Mouse (Mus musculus) heart, postnatal 14 days (tissue): ENCODE data around the gene Ets1. TPM values are rescaled to one million over a fixed set of nuclear protein-coding genes. Genes with fewer than 3 reads are reported as not detected.
A peak's percentile ranks its signal among the peaks of the same experiment; 100 is the strongest.

Source experiments
- DNase-seq, 2 experiments: peaks; one replicate each; pipeline ENCODE4 v3.0.0; 2021 to 2022
- intact Hi-C: fragments of 180-260 bp; cut with DNase I; formaldehyde crosslinking; loops from one replicate; pipeline ENCODE4 v1.15.1; 2025
- total RNA-seq, 2 experiments: library from RNA; stranded (reverse); gene quantifications; 2 replicates each; pipeline ENCODE4 v1.2.3; 2021

The Ets1 gene
- total RNA-seq, 2 experiments from 2014 or later: 88.9 to 111 TPM

DNA sequence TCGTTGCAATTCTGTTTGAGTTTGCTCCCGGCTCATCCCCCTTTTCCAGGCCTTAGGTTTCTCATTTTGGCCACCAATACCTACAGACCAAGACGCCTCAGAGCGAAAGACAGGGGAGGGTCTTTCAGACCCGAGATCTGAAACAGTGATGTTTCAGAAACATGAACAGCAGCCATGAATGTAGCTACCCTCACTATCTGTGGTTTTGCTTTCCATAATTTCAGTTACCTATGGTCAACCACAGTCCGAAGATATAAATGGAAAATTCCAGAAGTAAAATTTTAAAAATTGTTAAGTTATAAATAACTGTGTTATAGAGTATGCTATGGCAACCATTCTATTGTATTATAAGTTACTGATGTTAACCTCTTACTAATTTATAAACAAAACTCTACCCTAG, 20.6 kb upstream of the Ets1 start:
- DNase-seq: no peak
- intact Hi-C loops: no loop called here

DNA sequence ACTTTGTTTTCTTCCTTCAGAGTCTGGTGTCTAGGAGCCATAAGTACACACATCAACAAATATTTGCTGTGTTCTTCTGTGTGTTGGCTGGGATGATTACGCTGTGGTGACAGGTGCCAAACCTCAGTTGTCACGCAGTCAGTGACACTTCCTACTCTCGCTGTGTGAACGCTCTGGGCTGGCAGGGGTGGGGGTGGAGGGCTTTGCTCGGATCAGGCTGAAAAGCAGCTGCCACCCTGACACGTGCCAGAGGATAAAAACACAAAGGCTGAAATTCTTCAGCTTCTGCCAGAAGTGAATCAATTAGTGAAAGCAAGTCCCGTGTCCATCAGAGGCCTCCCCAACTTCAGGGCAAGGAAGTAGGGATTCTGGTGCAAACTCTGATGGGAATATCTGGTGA, 20.0 kb upstream of the Ets1 start:
- DNase-seq: no peak
- intact Hi-C loops: no loop called here

DNA sequence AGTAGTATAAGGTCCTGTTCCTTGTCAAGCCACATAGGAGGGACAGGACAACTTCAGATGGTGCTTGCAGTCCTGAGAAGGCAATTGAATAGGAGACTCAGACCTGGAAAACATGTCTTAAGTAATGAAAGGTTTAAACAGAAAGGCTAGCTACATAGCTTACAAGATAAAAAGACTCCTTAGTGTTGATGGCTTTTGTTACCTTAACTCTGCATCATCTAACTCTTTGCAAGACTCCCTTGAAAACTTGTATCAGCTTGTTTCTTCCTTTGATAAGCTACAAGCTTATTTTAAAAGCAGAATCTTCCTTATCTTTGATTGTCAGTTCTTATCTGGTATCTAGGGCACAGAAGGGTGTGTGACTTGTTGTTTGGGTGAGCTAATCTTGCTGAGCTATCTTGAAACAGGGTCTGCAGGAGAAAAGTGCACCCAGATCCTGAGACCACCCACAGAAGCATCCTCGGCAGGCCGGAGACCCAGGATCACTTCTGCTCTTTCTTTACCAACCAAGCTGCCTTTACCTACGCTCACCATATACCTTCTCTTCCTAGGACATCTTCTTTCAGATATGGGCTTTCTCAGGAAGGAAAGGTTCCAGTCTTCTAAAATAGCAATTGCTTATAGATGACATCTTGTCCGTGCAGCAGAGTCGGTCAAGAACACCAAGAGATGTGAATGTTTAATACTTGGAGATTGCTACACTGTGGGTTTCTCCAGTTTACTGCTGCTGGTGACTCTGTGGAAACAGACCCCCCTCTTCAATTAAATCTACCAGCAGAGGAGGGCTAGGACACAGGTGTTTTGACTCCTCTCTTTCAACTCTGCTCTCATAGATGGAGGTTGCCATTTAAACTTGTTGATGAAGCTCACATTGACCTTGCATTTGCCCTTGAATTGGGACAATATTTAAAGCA, 19.2 kb upstream of the Ets1 start:
- intact Hi-C loops: no loop called here
- DNase-seq: no peak

DNA sequence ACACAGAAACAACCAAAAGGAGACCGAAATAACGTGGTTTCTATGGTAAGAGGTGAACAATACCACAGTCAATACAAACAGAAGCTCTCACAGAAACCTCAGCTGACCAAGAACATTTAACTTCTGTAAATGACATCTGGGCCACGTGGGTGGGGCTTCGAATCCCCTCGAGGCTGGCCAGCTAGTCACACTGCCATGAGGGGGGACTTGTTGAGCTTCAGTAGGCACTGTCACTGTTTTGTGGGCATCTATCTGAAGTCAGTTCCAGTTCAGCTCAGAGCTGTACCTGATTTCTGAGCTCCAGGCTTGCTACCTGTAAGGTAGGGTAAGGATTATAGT, 18.6 kb upstream of the Ets1 start:
- no peak for DNase-seq
- intact Hi-C loops: no loop called here

DNA sequence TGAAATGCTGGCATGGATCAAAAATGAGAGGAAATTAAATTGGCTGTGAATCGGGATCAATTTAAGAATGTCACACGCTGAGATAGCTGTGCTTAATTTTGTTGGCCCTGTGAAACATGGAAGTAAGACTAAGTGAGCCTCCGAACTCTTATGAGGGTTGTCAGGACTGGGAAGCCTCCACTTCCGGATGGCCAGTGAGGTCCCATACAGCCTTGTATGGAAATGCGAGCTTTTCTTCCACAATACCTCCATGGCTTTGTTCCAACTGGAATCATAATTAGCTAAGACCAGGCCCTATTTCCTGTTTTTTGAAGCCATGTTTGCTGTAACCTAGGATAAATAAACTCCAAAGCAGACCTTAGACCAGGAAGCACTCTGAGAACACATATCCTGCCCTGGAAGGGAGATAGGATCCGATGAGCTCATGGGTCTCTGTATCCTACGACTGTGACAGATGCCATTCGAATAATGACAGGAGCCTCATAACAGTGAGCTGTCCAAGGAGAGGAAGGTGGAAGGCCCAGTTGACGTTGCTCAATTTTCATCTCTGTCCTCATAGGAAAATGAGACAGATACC, 17.4 kb upstream of the Ets1 start:
- intact Hi-C loops: no loop called here
- no peak for DNase-seq

DNA sequence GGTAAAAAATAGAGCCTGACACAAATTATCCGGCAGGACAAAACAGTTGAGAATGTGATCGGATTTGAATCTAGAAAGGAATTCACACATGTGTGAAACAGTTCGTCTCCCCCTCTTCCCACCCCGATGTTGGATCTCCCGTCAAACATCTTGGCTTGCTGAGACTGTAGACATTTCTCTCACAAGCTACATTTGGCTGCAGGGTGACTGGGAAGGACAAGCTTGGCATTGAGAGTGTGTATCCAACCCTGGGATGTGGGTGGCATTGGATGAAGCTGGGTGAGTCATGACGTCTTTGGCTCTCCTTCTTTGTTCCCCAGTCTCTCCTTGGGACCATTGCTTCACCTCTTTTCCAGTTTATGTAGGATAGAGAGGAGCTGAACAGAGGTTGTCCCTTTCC, 16.4 kb upstream of the Ets1 start:
- DNase-seq: no peak
- intact Hi-C loops: no loop called here

DNA sequence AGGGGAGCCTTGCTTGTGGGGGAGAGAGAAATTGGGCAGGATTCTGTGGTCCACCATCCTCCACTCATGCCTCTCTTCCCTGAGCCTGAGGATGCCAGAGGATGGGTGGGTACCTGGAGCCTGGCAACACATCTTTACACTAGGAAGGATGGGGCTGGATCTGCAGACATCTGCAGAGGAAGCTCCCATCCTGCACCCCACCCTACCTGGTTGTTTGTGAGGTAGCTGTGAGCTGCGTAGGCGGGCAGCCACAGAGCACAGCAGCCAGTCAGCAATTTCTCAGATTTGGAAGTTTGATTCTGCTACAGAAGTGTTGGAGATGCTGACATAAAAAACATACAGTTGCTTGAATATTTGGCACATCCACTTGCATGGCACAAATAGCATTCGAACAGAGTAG, 15.6 kb upstream of the Ets1 start:
- no peak for DNase-seq
- intact Hi-C loops: no loop called here

DNA sequence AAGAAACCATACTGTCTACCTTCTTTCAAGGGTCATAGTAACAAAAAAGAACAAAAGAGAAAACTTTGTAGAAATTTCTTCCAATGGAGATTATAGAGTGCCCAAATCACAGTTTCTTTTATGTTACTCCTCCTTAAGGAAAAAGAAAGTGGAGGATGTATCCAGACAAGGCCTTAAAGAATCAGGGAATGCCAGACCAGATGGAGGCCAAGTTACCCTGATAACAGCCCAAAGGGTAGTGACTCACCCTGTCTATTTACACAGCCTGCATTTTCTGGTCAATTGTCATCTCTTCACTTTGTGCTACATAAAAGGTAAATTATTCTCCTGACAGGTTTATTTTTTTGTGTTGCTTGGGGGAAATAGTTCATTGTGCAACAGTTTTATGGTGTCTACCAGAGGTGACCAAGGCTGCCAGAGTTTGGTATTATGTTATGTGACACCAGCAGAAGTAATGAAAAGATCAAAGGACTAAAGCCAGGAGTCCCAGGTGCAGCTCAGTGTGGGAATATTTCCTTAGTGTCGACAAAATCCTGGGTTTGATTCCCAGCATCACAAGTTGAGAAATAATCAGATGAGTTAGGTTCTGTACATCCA, 6.5 kb upstream of the Ets1 start:
- intact Hi-C loops: no loop called here
- no peak for DNase-seq

DNA sequence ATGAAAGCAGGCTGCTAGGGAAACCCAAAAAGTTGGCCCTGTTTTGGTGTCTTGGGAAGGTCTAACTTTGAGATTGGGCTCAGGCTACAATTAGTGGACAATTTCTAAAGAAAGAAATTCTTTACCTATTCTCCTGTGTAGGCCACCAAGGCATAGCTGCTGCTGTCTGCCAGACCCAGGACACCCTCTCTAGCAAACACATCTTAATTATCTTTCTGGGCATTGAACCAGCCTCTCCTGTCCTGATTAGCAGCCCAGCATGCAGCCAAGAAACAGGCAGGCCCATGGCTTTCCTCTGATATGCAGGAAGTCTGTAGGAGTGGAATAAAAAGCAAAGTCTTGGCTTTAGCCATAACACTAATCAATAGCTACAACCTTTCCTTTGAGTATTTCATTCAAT, 4.7 kb upstream of the Ets1 start:
- DNase-seq: no peak
- intact Hi-C loops: no loop called here

DNA sequence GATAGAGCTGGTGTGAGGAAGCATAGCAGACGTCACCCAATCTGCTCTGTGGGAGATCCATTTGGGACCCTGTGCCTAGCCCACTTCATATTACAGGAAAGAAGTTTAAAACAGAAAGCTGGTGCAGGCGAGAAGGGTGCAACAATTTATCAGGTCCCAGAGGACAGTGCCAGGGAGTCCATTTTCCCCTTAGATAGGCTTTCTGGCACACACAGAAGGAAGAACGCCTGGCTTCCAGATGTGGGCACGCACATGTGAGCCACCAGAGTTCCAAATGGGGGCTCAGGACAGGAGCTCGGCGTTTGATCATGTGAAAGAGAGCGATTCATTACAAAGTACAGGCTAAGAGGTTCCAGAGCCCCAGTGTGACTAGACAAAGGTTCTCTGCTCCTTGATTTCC, 3.8 kb upstream of the Ets1 start:
- no peak for DNase-seq
- intact Hi-C loops: no loop called here

DNA sequence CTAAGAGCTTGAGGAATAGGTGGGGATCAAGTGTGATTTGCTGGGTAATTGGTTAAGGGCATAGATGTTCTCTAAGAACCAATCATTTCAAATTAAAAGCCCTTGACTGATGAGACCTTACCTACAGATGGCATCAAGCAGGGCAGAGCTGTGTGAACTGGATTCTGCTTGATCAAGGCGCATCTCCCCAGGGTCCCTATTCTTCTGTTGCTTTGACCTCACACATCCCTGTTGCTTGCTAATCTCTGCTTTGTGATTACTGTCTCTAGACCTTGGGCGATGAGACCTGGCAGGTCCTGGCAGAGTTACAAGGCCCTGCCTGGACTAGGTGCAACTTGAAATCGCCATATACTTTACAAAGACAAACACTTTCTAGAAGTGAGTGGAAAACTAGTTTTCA, 9.0 kb downstream of the Ets1 start:
- intact Hi-C loops: no loop called here
- DNase-seq: no peak

DNA sequence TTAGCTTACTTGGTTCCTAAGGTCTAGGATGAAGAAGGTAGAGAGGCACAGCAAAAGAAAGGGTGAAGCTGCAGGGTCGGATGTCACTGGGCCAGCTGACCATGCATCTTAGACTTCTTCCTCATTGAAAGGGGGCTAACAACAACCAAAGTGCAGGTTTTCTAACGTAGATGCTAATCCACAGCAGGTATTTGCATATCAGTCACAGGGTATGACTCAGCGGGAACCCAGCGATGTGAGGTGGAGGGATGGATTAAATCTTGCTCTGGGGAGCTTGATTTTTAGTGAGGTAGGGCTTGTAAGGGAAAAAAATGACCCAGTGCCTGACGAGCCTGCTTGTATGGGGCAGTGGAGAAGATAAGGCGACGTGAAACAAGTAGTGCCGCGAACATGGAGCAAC, 9.5 kb downstream of the Ets1 start:
- no peak for DNase-seq
- intact Hi-C loops: no loop called here

DNA sequence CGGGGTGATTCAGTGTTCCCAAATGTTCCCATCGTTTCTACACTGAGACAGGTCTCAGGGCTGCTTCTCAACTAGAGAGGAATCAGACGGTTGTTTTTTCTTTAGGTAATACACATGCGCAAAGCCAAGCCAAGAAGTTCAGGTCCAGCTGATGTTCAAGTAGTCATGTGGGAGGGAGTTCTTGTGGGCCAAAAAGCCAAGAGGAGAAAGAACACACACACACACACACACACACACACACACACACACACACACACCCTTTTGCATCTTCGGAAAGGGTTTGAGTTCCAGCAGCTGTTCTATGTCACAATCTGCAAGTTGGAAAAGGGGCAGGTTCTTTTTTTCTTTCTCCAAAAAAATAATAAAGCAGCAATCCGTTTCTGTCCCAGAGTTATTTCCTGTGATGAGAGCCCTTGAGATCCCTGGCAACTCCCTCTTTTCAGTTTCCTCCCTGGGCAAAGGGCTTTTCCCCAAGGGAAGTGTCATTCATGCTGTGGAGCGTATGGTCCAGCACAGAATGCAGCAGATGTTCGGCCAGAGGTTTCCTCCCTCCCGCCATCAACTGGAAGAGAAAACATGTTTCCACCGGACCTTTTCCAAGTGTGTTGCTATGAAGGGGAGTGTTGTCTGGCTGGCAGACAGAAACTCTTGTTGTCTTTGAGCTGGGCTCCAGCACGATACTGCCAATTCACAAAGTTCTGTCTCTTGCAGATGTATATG, 10.7 kb downstream of the Ets1 start:
- DNase-seq: peak; percentile 60 to 71
- intact Hi-C loops: loop anchor here (2.0 kb wide), 1 partner anchor 50 kb away; no protein-coding TSS in a partner anchor

DNA sequence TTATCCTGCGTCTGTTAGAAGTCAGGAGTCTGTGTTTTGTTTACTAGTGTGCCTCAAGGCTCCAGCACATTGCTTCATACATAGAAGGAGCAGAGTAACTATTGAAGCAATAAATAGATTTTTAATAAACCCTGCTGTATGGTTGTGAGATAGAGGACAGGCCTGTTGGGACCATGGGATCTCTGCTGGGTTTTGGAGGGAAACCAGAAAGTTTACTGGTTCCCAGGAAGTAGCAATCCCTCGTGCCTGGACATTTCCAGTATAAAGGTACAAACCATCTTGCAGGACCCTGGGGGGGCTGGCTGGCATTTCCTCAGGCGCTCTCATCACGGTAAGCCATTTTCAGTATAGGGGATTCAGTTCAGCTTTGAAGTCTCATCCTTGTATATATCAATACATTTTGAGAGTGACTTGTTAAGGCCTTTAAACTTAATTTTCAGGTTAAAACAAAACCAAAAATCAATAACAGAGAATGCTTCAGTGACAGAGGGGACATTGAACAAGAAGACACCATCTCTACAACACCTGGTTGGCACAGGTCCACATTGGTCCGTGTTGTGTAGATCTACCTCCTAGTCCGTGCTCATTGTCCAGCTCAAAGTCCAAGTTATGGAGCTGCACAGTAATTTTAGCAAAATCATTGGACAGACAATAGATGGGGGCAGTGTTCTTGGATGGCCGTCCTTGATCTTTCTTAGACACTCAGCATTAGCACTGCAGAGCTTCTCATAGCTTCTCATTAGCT, 11.7 kb downstream of the Ets1 start:
- intact Hi-C loops: loop anchor here (2.0 kb wide), 1 partner anchor 49 kb away; no protein-coding TSS in a partner anchor
- no peak for DNase-seq

DNA sequence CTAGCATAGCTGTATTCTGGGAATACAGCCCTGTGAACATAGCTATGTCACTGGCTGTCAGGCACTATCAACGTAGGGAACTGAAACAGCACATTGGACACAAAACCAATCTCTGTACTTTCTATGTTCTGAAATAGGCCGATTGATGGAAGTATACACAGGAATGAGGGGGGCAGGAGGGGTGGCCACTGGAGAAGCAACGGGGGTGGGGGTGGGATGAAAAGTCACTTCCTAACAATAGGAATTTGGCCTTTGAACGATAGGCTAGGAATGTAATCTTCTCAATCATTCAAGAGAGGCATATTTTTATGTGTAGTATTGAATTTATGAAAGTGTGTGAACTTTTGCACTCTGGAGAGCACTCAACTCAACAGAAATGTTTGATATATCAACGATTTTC, 12.3 kb downstream of the Ets1 start:
- intact Hi-C loops: no loop called here
- no peak for DNase-seq

DNA sequence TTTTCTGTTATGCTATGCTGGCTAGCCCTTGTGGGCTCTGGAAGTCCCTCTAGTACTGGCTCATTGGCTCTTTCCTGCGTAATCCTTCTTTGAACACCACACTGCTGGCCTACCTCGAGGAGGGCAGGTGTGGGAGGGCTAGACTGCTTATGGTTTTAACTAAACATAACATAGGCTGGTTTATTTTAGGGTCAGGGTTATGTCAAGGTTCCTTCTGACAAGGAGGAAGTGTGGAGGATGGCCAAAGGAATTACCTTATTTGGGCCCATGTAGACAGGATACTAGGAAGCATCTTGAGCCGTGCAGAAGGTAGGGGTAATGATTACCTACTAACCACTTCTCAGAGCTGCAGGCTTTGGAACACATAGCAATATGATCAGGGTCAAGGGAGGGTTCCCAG, 14.7 kb downstream of the Ets1 start:
- intact Hi-C loops: no loop called here
- DNase-seq: no peak

DNA sequence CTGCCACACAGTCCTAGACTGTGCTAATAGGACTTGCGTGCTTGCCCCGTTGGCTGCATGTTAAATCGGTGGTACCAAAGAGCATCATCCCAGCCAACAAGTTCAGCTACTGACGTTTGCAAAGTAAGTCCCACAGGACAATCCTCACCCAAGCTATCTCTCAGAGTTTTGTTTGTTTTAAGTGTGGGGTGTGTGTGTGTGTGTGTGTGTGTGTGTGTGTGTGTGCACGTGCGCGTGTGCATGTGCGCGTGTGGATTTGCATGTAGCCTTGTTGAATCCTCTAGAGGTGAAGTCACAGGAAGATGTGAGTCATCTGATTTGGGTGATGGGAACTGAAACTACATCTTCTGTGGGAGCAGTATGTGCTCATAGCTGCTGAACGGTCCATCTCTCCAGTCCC, 16.1 kb downstream of the Ets1 start:
- intact Hi-C loops: no loop called here

DNA sequence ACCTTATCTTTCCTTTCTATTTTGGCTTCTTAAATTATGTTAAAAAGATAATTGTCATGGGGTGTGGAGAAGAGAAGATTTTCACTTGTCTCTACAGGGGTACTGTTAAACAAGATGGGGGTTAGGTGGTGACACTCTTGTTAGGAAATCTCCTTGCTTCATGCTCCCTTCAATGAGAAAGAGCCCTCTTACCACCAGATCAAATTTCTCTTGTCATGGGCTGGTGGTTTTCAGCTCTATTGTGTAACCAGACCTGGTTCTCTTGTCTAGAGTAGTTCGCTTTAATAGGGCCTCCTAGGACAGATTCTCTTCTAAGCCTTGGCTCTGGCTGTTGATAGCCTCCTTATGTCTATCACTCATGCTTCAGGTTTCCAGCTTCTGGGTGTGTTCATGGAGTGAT, 18.3 kb downstream of the Ets1 start:
- intact Hi-C loops: no loop called here
- DNase-seq: no peak

More for the DNA sequence above, 16.1 kb downstream of the Ets1 start:
- no peak for DNase-seq

DNA sequence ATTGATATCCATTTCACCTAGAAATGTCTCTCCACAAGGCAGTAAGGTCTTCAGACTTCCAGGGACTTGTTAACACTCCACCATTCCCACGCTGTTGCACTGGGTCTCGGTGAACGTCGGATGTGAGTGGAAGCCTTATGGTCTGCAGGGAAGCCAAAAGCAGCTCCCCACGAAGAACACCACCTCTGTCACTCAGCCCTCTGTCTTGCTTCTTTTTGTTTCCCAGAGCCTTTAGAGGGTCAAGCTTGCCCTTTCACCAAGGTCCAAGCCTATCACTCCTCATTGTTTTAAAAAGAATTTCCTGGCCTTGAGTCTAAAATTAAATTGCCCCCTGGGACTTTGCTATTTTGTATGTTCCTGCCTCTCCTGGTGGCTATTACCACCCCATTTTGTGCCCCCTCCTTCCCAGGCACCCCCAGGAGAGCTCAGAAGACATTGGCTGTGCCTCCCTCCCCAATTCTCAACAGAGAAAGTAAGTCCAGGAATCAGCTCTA, 20.4 kb downstream of the Ets1 start:
- intact Hi-C loops: no loop called here
- no peak for DNase-seq

DNA sequence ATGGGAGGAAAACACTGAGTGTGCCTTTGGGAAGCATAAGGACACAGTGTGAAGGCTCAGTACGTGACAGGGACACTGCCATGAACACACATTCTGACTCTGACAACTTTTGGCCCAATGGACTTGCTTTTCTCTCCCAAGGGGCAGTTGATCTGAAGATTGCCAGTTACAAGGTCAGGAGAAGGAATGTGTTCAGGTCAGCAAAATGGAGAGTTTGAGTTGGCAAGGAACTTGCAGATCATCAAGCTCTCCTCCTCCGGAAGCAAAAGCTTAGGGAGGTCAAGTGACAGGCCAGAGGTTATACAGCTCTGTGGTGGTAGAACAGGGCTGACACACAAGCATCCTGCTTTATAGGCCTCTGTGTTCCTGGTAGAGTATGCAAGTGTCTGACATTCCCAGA, 21.1 kb downstream of the Ets1 start:
- no peak for DNase-seq
- intact Hi-C loops: no loop called here
